Mouse (Mus musculus) lung, embryonic 16.5 days (tissue): ENCODE results near the gene Gm7714. TPM values are rescaled to one million over a fixed set of nuclear protein-coding genes. Genes with fewer than 3 reads are reported as not detected.
"Not testable (repeated sequence)": the region's sequence is repeated elsewhere in the genome, so short reads cannot be mapped to it uniquely, and the experiment has no call there.

Source experiments
- ATAC-seq: fragments of 200-750 bp; cut with Nextera tagmentation; 2 replicates; pipeline ENCODE4 v1.8.0; 2017; ENCODE audit warnings: low read depth, mild to moderate bottlenecking, moderate library complexity
- H3K27ac ChIP-seq: fragments of 300-500 bp; sonication (generic); 2 replicates; pipeline ENCODE4 v1.5.1; 2014; ENCODE audit warnings: mild to moderate bottlenecking, control low read depth, low read length
- H3K27me3 ChIP-seq: fragments of 300-500 bp; sonication (generic); 2 replicates; pipeline ENCODE4 v1.6.1; 2014; ENCODE audit warnings: low read depth, low read length, mixed read lengths; ENCODE audit not compliant: control insufficient read depth, insufficient read depth
- H3K36me3 ChIP-seq: fragments of 300-500 bp; sonication (generic); 2 replicates; pipeline ENCODE4 v1.6.1; 2014; ENCODE audit warnings: low read length; ENCODE audit not compliant: control insufficient read depth, insufficient read depth
- H3K4me1 ChIP-seq: fragments of 300-500 bp; sonication (generic); replicated peaks from 2 replicates; pipeline ENCODE4 v1.6.1; 2014; ENCODE audit warnings: low read length, mixed read lengths; ENCODE audit not compliant: control insufficient read depth, insufficient read depth
- H3K4me2 ChIP-seq: fragments of 300-500 bp; sonication (generic); 2 replicates; pipeline ENCODE4 v1.6.1; 2014; ENCODE audit warnings: low read depth, low read length, control low read depth
- H3K4me3 ChIP-seq: fragments of 300-500 bp; sonication (generic); 2 replicates; pipeline ENCODE4 v1.5.1; 2014; ENCODE audit warnings: mild to moderate bottlenecking, low read length, control low read depth
- H3K9ac ChIP-seq: fragments of 300-500 bp; sonication (generic); 2 replicates; pipeline ENCODE4 v1.6.1; 2014; ENCODE audit warnings: low read length, control low read depth
- H3K9me3 ChIP-seq: fragments of 300-500 bp; sonication (generic); 2 replicates; pipeline ENCODE4 v1.6.1; 2016; ENCODE audit warnings: low read length; ENCODE audit not compliant: control insufficient read depth
- whole genome bisulfite sequencing: fragments of 180-500 bp; shearing (Covaris S2); extraction: QIAGEN DNeasy Blood & Tissue Kit; methylation state at CpG from one replicate; pipeline ENCODE4 v1.1.7; 2014; 5-methylcytosine and 5-hydroxymethylcytosine counted together
- polyA plus RNA-seq: library from polyadenylated mRNA; unstranded; fragments of >200 nt; fragmentation: Nextera tagmentation; extraction: Ambion mirVana; gene quantifications from 2 replicates; pipeline ENCODE4 v1.2.1, GENCODE M21; 2015

Gm7714 gene
- polyA plus RNA-seq = not detected in 2 replicates

GRCm38 (mm10) chr5:88268619-88269018 lies at the start of gene Gm7714:
Gene Gm7714, plus strand, starts transcription at chr5:88268919.
- no peaks in the 10 kb centered on the region for H3K4me1 ChIP-seq
- no peak for ATAC-seq
- WGBS = 51% methylated on average over 1 of the region's 1 CpGs
- no peak within 1 kb of the TSS for H3K4me3 ChIP-seq
- no peaks in the 10 kb centered on the region for H3K27me3 ChIP-seq
- H3K4me2 ChIP-seq = no peak within 1 kb of the TSS
- no peak within 1 kb of the TSS for H3K27ac ChIP-seq
- no peaks in the 10 kb centered on the region for H3K9me3 ChIP-seq
- no peaks in the 10 kb centered on the region for H3K36me3 ChIP-seq
- no peak within 1 kb of the TSS for H3K9ac ChIP-seq

- WGBS = 94% methylated on average over 1 of the region's 1 CpGs
- Histone ChIP-seq H3K27ac (no peak overlapping the region), H3K9me3 (no peaks in the 10 kb centered on the region), H3K4me3 (no peak overlapping the region), H3K4me1 (no peaks in the 10 kb centered on the region), H3K27me3 (no peaks in the 10 kb centered on the region), H3K36me3 (no peaks in the 10 kb centered on the region), H3K4me2 (no peak overlapping the region), H3K9ac (no peak overlapping the region)
- ATAC-seq = no peak
Measured at GRCm38 (mm10) chr5:88256475-88256874, 12.2 kb upstream of the Gm7714 start.

- not testable (repeated sequence) for H3K4me3 ChIP-seq, ATAC-seq, H3K4me1 ChIP-seq, H3K27ac ChIP-seq, H3K4me2 ChIP-seq, H3K9me3 ChIP-seq, H3K36me3 ChIP-seq, H3K9ac ChIP-seq, H3K27me3 ChIP-seq
- 62% methylated on average over 3 of the region's 3 CpGs for WGBS
Measured at GRCm38 (mm10) chr5:88311307-88311706, 42.6 kb downstream of the Gm7714 start.

GRCm38 (mm10) chr5:88317012-88317411 lies 48.3 kb downstream of the Gm7714 start, which contains the start of gene Prol1:
Gene Prol1, plus strand, starts transcription at chr5:88317312.
- no peaks in the 10 kb centered on the region for H3K27me3 ChIP-seq
- no peaks in the 10 kb centered on the region for H3K9me3 ChIP-seq
- H3K36me3 ChIP-seq = no peaks in the 10 kb centered on the region
- no peaks in the 10 kb centered on the region for H3K4me1 ChIP-seq
- WGBS = 90% methylated on average over 1 of the region's 1 CpGs
- no peak within 1 kb of the TSS for H3K4me2 ChIP-seq
- no peak within 1 kb of the TSS for H3K27ac ChIP-seq
- H3K9ac ChIP-seq = no peak within 1 kb of the TSS
- no peak for ATAC-seq
- no peak within 1 kb of the TSS for H3K4me3 ChIP-seq

Other genes with a start within 250 kb of the Gm7714 start
- gene Smr2, start 182.4 kb upstream of the Gm7714 start, polyA plus RNA-seq = not detected in 2 replicates
- gene Gm11116, start 157.4 kb upstream of the Gm7714 start, polyA plus RNA-seq = not detected in 2 replicates
- not detected in 2 replicates for gene Gm11115, start 114.8 kb upstream of the Gm7714 start, polyA plus RNA-seq
- not detected in 2 replicates for gene Prol1, start 48.4 kb downstream of the Gm7714 start, polyA plus RNA-seq
- gene Amtn, start 107.2 kb downstream of the Gm7714 start, polyA plus RNA-seq = not detected in 2 replicates
- gene Ambn, start 187.1 kb downstream of the Gm7714 start, polyA plus RNA-seq = not detected in 2 replicates
- gene Enam, start 219.1 kb downstream of the Gm7714 start, polyA plus RNA-seq = not detected in 2 replicates